Mouse (Mus musculus): ENCODE results near the gene Actr2.
"Not testable (repeated sequence)": the region's sequence is repeated elsewhere in the genome, so short reads cannot be mapped to it uniquely, and the experiment has no call there.

Gene Actr2

GRCm38 (mm10) chr11:20042106-20042505, 70.6 kb downstream of the Actr2 start:
- DNase-seq = no peak

DNA sequence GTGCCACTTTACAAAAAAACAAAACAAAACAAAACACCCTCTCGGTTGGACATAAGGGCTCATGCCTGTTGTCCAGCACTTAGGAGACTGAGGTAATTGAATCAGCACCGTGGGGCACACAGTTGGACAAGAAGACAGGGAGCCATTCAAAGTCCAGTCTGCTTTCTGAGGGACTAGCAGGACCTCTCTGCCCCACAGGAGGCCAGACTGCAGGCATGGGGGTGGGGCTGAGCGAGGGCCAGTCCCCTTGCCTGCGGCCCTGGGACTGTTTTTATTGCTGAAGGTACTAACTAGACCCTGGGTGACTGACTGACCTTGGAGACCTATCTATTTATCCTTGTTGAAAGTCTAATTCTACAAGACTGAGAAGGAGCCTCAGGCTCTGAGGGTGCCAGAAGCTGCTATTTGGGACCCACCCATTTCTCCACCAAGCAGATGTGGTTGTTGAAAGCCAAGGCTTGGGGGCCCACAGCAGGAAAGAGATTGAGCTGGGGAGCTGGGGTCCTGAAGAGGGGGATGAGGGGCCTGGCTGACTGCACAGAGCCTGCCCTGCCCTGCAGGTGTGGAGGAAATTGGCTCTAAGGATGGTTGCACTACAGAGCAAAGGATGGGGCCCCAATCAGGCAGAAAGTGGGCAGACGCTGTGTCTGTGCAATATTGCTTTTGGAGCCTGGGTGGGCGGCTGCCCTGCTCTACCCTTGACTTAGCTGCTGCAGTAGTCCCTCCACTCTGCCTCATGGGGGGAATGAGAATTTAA, 71.4 kb downstream of the Actr2 start:
- DNase-seq = peak; percentile 72

DNA sequence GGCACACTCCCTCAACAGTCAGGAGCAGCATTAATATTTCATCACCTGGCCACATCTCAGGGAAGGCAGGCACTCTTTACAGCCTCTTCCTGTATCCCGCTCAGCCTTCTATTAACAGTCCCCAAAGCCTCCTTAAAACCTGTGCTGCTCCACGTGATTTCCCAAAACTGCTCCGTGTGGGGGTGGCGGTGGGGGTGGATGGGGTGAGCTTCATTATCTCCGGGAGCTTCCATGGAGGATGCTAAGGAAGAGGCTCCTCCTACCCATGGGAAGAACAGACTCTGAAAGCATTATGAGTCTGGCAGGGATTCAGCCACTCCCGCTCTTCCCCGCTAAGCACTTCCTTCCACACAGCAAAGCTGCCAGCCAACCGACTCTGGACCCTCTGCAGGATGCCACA, 74.0 kb downstream of the Actr2 start:
- no peak for DNase-seq

DNA sequence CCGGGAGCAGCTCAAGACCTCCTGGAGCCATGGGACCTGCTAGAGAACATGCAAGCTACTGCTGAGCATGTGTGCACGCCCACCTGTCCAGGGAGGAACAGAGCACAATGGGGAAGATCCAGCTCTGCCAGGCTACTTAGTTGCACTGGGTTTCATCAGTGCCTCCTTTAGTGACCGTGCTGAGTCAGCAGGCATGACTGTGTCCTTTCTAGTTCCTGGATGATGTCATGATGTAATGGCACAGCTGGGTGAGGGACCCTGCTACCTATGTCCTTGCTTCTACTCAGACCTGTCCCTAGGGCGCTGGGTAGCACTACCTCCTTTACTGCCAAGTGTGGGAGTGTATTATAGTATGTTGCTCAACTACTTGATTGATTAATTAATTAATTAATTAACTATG, 75.0 kb downstream of the Actr2 start:
- no peak for DNase-seq

DNA sequence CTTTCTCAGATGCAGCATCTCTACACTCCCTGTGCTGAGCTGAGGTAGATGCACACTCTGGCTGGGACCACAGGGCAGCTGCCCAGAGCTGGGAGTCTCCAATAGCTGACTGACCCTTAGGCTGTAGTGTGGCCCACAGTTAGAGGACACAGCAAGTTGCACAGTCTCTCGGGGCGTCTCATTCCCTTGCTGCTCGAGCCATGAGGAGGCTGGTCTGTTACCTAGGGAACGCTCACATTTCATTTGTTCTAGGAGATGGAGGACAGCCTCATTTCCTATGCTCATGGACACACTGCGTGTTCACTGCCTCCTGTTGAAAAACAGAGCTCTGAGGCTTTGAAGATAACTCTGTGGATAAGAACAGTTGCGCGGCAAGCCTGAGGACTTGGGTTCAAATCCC, 76.7 kb downstream of the Actr2 start:
- no peak for DNase-seq

DNA sequence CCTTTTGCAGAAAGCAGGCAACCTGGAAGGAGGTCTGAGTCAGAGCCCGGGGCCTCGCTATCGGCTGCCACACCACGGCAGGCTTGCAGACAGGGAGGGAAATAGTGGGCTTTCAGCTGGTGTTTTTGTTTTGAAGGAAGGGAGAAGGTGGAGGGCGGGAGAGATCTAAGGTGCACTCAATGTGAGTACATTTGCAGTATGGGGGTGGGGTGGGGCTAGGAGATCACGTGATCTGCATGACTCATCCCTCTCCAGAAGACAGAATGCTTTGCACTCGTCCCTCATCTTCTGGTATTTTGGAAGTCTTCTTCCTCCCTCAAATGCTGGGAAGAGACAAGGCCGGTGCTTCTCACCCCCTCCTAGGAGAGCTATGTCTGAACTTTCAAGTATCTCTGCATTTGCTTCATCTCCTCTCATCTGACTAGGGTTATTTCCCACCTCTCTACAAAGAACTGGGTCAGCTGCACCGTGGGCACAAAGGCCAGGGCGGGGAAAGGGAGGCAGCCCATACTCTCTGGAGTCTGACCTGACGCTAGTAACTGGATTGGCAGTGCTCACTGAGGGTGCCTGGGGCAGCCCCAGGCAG, 77.3 kb downstream of the Actr2 start:
- peak; percentile 81 for DNase-seq

DNA sequence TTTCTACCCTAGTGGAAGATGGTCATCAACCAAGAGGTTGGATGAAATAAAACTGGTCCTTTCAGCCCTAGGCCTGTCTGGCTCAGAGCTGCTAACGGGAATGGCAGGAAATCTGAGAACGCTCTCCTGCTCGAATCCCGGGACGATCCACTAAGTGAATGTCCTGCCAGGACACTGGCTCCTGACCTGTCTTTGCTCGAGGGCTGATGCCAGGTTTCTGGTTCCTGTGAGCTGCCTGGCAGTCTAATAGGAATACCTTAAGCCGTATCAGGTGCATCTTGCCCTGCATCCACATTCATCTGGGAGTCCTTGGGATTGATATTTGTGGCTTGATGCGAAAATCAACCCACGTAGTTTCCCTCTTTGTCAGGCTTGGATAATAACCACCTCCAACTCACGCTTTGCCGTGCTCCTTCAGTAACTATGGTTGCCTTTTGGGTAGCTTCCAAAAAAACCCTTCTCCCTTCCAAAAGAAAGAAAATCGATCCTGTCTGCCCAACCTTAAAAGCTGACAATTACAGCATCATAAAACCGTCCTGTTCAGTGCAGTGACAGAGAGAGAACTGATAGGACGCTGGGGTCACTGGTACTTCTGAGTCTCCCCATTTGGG, 78.3 kb downstream of the Actr2 start:
- no peak for DNase-seq

GRCm38 (mm10) chr11:20033541-20034160, 79.1 kb downstream of the Actr2 start:
- no peak for DNase-seq

DNA sequence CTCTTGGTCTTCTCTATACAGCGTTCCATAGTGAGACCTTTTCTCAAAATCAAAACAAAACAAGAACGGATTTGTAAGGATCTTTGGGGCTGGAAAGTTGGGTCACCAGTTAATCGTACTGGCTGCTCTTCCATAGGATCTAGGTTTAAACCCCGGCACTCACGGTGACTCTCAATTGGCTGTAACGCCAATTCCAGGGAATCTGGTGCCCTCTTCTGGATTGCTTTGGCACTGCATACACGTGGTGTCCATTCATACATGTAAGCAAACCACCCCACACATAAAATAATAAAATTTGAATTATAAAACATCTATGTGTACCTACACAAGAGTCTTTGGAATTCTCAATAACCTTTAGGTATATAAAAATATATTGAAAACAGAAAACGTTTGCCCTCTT, 81.2 kb downstream of the Actr2 start:
- DNase-seq = peak; percentile 75

GRCm38 (mm10) chr11:20030973-20031372, 81.7 kb downstream of the Actr2 start:
- not testable (repeated sequence) for DNase-seq

DNA sequence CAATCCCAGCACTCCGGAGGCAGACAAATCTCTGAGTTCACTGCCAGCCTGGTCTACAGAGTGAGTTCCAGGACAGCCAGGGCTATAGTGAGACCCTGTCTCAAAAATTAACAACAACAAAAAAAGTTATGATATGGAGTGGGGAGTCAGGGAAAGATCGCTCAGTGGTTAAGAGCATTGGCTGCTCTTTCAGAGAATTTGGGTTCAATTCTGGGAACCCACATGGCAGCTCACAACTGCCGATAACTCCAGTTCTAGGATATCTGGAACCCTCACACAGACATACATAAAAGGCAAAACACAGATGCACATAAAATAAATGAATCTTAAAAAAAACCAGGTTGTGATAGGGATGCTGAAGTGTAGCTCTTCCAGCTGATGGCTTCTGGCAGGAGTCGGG, 83.7 kb downstream of the Actr2 start:
- no peak for DNase-seq

DNA sequence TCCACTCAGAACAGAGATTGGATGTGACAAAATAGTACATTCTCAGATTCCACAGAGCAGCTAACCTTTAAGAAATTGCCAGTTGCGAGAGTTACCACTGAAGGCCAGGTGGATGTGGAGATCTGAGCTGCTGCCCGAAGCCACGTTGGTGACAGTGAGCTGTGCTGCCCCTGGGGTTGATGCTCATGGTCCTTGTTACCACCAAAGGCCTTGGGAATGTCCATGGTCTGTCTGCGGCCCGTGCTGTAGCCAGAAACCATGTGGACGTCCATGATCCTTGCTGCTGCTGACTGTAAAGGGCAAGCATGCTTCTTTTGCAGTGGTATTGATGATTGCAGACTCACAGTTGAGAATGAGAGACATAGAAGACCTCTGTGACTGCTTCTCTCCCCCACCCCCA, 84.3 kb downstream of the Actr2 start:
- DNase-seq = no peak

- DNase-seq = no peak
Observed at GRCm38 (mm10) chr11:20027719-20028118, 85.0 kb downstream of the Actr2 start.

- DNase-seq = no peak
Observed at GRCm38 (mm10) chr11:20025899-20026298, 86.8 kb downstream of the Actr2 start.

GRCm38 (mm10) chr11:20022911-20023482, 89.7 kb downstream of the Actr2 start:
- DNase-seq = no peak

- no peak for DNase-seq
Observed at GRCm38 (mm10) chr11:20022462-20022861, 90.3 kb downstream of the Actr2 start.

- DNase-seq = no peak
Observed at GRCm38 (mm10) chr11:20020720-20021119, 92.0 kb downstream of the Actr2 start.

DNA sequence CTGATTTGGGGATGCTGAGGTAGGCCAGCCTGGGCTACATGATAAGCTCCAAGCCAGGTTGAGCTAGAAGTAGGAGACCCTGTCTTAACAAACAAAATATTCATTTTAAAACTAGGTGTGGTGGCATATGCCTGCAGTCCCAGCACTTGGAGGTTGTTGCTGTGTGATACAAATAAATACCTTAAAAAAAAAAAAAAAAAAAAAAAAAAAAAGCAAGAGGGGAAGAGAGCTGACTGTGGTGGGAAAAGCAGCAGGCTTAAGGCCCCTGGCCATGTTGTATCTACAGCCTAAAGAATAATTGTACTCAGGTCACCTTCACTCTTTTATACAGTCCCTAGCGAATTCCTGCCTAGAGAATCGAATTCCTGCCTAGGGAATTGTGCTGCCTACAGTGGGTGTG, 93.8 kb downstream of the Actr2 start:
- no peak for DNase-seq

DNA sequence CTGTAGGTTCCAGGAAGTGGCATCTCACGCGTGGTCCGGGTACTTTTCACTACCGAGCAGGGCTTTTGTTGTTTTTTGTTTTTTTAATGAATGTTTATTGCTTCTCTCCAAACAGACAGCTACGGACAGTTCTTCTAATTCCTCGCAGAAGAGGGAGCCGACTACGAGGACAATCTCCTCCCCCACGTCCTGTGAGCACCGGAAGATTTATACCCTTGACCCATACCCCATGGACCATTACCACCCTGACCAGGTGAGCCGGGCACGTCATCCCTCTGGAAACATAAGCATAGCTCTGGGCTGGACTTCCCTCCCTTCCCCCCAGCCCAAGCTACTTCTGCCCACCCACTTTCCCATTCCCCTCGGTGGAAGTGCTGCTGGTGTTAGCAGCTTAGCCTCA, 94.8 kb downstream of the Actr2 start:
- no peak for DNase-seq

- DNase-seq = no peak
Observed at GRCm38 (mm10) chr11:20013366-20013765, 99.3 kb downstream of the Actr2 start.

All from thymus, postnatal 4 days (tissue).